Mouse (Mus musculus) naive thymus-derived CD4-positive, alpha-beta T cell, adult 2 months (primary cell): ENCODE measurements around the gene Sugct.

ENCODE experiments used
- DNase-seq: peaks from one replicate; pipeline ENCODE4 v3.0.0-alpha.2; 2011; ENCODE audit warnings: low read depth

The Sugct gene

DNA sequence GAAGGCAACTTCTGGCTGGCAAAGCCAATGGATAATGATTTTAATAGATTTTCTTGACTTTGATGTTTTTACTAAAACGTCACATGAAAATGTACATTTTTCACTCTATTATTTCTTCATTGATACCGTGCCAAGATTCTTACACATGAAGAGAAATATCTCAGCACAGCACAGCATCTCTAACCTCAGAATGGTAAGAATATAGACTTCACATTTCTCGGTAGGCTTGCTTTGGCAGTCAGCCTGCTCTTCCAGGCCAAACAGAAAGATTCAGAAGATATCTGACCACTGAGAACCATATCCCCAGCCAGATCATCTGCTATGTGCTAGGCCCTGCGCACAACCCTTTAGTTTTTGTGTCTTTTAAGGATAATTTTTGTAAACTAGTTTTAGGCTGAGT is 657.0 kb downstream of the Sugct start:
- no peak for DNase-seq

DNA sequence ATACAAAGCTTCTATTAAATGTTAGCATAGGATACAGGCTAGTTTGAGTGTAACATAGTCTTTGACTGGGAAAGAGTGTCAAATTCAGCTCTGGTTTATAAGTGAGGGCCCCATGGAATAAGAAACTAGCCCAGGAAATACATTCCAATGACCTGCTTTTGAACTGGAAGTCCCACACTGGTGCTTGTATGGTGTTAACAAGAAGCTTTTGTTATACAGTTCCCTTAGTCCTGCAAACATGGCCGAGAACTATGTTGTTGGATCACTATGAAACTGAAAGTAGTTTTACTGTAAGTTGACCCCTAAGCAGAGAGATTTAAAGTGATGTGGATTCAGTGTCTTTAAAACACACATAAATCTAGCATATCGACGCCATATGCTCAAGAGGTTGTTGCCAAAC is 657.5 kb downstream of the Sugct start:
- DNase-seq, result no peak

DNA sequence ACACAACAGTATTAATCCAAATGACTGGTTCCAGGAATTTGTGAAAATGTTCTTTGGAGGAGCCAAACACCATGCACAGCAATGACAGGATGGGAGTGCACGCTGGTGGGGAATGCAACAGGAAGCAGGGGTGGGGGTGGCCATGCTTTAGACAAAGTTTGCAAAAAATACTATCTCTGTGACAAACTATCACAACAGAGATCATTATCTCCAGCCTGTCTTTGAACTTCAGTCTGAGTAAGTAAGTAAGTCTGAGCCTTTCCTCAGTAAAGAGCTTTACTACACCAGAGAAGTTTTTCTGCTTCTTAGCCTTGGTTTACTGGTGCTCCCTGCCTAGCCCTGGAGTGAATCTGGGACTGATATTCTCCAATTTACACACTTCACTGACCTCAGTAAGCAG is 664.6 kb downstream of the Sugct start:
- DNase-seq, result peak; percentile 62

DNA sequence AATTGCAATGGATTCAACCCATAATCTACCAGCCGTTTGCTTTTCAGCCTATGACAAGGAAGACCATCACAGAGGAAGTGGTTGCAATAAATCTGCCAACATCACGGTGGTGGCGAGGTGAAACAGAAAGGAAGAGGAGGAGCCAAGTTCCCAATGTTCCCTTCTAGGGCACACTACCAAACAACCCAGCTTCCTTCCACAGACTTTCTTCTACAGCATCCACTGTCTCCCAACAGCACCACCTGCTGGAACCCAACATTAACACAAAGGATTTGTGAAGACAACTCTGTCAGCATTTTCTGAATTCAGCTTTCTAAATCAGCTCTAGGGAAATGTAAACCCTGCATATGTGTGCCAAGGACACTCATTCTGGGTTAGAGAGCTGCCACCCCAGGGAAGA is 666.8 kb downstream of the Sugct start:
- peak; percentile 85 for DNase-seq

DNA sequence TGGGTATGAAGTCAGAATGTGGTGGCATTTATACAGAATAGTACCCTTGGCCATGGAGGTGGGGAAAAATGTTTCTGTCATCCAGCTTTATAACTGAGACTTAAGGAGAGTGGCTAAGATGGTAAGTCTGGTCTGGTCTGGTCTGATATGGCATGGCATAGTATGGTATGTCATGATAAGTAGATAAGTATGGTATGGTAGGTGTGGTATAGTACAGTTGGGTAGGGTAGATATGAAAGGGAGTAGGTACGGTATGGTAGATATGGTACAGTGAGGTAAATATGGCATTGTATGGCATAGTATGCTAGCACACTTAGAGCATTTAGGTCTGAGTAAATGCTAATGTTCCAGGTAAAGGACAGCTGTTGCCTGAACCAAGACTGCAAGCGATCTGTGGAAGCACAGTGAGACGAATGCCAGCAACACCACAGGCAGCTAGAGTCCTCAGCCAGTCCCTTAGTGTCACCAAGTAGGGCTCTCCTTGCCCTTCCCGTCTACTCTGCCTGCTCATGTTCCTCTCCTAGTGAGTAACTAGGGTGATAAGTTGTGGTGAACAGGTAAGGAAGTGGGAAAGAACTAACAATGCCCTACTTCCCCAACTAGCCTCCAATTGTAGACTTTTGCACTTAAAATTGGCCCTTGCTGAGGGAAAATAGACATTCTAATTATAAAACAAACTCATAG is 667.4 kb downstream of the Sugct start:
- no peak for DNase-seq

DNA sequence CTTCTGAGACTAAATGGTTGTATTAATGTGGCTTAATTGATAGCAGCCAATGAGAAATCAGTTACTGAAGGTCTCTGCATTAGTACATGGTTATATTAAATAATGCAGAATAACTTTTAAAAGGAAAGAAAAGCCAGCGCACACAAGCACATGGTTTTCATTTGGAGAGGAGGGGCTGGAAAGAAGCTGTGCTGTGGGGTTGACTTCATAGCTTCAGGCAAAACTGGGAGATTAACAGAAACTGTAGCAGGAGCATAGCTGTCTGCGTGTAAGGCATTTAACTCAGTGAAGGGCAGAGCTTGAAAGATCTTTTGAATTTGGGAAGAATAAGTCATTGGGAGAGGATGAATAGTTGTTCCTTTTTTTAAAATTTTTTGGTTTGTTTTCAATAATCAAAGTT is 668.4 kb downstream of the Sugct start:
- no peak for DNase-seq

DNA sequence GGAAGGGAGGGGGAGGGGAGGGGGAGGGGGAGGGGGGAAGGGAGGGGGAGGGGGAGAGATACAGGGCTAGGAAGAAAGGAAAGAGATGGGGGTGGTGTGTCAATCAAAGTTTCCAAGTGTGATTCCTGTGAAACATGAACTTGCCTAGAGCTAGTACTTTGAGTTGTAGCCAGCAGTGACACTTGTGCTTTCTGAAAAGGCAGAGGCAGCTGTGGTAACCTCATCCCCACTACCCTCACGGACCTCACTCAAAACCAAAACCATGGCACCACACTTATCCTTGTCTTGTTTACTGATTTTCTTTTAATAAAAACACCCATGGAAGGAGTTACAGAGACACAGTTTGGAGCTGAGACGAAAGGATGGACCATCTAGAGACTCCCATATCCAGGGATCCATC is 698.9 kb downstream of the Sugct start:
- DNase-seq, result no peak

DNA sequence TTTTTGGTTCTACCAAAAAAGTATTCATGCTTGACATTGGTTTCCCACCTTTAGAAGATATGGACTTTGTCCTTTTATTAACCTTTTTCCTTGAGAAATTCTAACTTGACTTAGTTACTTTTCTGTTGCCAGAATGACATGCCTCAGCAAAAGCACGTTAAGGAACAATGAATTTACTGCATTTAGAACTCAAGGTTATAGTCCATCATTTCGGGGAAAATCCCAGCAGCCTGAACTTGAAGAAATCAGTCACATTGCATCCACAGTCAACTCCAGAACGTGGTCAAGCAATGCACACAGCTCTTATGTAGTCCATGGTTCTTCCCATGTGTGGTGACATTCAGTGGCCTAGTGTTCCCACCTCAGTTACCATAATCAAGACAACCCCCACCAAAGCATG is 700.0 kb downstream of the Sugct start:
- no peak for DNase-seq

DNA sequence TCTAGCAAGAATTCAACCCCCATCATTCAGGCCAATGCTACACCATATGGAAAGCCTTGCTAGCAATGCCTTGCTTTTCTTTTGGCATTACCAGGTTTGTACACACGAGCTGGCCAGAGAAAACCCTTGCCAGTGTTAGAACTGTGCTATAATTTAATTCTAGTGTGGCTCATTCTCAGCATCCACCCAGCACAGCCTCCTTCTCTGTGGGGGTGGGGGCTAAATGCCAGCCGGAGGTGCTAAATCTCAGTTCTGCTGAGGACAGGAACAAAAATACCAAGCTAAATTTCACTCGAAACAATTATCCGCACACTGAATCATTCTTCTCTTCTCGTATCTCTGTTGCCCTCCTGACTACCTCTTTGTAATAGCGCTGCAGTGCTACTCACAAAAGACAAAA is 717.6 kb downstream of the Sugct start:
- DNase-seq, result no peak

DNA sequence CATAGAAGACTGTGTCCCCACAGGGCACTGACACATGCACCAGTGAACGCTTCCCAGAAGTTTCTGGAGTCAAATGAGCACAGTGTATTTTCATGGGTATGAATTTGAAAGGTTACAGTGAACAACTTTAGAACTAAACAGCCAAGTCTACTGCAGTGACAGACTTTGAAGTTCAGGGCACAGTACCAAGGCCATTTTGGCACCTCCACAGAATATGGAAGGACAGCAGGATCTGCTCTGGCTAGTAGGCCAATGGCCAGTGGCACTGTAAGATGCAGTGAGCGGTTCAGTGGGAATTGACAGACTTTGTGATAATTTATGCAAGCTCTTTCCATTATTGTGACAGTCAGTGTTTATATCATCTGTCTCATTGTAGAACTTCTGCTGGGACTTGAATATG is 724.1 kb downstream of the Sugct start:
- DNase-seq, result no peak

DNA sequence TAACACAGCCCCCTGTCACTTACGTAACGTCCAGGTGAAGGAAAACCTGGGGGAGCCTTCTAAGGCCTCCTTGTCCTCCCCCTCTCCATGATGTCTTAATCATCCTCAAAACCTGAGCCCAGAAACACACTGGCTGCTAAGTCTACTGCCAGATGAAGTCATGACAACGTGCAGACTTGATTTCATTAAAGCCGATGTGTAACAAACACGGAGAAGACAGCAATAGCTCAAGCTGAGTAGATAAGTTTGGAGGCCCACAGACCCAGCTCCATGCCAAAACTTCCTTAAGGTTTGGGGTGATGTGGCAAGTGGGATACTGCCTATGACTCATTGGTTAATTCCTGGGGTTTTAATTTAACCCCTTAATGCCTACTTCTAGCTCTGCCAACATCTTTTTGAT is 726.4 kb downstream of the Sugct start:
- DNase-seq, result no peak

DNA sequence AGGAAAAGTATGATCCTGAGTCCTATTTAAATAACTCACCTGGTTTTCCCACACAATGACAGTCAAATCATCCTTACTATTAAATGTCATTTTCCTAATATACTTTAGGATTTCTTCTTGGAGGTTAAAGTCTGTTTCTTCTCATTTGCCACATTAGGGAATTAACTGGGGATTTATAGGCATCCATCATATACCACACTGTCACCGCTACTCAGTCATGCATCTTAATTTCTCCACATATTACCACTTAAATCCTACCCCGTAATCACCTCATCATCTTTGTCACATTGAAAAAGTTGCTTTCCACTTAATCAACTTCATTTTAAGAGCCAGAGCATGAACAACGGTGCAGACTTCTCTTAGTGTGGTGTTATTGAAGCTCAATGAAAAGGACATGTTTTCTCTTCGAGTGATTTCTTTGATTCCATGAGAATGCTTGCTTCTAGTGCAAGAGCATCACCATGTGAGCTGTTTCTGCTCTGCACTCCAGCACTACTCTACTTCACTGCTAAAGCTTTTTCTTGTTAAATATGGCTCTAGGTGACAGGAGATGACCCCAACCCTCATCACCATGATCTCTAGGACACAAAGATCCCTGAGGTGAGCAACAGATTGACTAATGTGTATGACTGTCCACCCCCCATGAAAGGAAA is 730.4 kb downstream of the Sugct start:
- DNase-seq, result no peak

DNA sequence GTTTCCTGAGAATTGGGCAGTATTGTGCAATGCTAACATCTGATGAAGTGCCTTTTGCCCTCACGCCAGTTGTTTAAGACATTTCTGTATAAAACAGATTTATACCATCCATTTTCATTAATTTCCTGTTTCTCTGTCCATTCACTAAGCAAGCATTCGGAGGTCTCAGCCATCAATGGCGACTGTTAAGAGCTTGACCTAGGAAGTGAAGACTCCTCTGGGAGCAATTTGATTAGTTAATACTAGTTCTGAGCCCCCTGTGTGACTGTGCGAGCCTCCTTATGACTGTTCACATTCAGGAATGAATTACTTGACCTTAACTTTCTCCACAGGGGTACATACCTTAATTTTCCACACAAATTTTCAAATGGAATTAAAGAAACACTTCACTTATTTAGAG is 743.3 kb downstream of the Sugct start:
- DNase-seq, result no peak

DNA sequence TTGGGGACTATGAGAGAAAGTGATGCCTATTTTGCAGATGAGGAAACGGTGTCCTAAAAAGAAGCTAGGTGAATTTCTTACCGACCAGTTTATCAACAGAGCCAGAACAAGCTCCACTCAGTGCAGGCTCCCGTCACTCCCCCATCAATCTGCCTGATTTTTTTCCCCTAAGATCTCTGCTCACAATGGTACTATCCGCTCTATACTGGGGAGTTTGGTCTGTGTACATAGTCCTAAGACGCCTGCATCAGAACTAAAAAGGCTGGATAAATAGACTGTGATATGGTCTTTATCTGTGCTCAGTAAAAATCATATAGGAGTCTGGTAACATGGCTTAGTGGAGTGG is 755.9 kb downstream of the Sugct start:
- DNase-seq, result no peak

DNA sequence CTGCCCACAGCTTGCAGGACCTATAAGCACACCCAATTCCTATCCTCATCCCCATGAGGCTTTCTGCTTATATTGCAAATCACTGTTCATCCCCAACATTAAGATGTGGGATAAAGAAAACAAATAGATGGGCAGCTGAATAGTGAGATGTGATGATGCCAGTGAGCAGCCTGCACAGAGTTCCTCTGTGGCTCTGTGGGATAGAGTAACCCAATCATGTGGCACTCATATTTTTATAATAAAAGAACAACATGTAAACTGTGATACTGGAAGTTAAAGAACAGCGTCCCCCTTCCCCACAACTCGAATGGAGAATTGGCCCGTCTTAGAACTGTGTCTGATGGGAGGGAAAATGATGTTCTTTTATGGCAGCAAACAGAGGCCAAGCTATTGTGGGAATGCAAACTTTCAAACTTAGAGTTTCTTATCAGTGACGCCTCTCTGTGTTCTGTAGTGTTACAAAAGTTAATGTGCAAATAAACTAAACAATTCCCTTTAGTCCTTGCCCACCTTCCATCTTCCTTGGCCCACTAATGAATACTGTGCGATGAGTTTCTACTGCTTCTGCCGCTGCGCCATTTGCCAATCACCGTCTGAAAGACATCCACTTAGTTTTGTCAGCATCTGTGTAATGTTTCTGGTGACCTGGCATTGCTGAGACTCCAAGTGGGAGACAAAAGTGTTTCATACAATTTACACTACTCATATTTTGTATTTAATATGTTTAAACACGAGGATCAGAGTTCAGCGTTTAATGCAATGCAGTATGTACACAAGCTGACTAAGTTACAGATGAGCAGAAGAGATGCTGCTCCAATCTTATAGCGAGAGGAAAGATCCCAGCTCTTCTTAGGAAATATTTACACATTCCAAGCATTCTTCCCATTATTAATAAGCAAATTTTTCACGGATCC is 756.5 kb downstream of the Sugct start:
- no peak for DNase-seq

DNA sequence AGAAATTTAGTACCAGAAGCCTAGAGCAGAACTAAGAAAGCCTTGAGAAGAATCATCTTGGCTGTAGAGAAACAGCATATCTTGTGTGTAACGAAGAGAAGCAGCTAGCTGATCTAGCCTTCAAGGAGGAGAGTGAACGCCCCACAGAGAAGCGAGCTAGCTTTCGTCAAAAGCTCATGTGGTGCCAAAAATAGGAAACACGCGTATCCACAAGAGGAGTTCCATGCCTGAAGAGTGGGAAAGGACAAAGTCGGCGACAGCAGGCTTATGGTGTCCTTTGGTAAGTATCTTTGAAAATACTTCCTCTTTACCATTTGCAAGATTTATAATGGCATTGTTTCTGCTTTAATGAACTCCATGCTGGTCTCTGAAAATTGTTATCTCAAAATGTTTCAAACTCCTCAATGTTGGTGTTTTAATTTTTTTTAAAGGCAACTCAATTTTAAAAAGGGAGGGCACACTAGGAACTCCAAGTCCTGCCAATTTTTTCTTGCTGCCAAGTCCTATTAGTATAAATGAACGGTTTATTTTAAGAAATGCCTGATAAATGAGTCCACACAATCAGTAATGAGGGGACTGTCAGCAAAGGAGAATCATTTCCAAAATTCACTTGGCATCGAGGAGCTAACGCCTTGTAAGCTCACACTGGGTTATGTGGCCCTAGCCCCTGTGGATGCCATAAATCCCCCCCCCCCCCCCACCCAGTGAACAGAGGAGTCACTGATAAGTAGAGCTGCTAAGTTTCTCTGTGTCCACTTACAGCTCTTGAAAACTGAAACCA is 757.7 kb downstream of the Sugct start:
- no peak for DNase-seq

DNA sequence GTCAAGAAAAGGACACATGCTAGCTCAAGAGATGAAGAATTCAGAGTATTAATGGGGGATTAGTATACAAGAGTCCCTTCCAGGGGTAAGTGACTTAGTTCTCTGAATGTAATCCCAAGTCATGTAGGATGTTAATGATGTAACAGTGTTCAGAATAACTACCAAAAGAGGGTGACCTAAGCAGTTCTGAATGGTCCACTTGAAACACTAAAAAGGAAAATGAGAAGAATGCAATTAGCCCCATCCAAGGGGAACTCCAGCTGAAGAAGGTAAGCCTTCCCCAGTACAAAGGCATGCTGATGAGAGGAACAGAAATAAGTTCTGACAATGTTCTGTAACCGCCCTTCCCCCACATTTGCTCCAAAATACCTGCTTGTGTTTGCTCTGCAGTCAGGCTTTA is 760.3 kb downstream of the Sugct start:
- DNase-seq, result no peak

DNA sequence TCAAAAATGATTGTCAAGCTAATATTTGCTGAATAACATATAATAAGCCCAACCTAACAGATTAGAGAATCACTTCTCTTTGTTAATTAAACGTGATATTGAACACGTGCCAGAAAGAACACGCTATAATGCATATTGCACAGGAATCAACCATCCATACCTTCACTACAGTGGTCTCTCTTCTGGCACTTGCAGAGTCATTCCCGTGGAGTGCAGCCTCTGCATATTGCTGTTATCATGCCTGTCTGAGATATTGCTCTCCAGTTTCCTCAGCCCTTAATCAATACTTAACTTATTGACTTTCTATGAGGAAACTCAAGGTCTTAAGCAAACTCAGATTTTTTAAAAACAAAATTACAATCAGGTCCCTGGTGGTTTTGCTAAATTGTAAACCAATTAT is 761.8 kb downstream of the Sugct start:
- no peak for DNase-seq

DNA sequence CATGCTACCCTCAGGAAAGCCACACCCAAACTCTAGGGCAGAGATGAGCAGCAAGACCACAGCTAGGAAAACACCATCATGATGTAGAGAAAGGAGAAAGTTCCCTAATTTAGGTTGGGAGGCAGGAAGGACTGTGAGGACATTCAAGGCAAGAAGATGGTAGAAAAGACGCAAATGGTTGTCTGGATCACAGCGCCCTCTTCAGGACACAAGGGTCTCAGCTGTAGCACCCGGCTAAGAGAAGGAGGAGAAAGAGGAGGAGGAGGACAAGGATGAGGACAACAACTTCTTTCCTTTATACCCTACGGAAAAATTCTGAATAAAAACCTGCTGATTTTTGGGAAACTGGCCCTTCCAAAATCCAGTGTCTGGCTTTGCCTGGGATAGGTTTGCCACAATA is 774.0 kb downstream of the Sugct start:
- DNase-seq, result no peak

DNA sequence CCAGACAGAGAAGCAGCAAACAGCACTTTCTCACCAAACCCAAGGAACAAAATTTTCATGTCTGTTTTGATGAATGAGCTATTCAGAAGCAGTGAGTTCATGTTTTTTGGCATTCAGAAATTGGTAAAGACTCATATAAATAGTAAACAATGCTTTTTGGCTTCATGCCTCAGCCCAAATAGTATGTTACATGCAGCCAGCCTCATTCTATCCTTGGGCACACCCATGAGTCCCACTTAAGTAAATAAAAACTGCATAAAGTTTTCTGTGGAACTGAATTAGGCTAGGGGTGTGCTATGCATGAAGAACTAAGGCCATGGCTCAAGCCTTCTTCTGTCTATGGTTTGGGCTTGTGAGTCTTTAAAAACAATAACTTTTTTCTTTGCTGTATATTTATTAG is 779.7 kb downstream of the Sugct start:
- DNase-seq, result no peak

DNA sequence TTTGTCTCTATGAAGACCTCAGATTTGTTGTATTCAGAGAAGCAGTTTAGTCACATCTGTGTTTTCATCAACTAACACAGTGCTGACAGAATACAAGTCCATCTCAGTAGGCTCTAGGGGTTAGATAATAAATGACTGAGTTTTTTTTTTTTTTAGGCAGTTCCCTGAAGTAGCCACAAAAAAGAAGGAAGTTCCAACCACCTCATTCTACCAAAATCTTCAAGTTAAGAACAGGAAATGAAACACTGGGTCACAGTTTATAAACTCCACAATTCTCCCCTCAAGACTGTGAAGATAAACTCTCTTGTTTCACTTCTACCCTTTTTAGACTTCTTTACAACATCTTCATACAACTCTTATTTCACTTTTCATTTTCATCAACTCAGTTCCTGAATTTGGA is 783.1 kb downstream of the Sugct start:
- DNase-seq, result no peak

DNA sequence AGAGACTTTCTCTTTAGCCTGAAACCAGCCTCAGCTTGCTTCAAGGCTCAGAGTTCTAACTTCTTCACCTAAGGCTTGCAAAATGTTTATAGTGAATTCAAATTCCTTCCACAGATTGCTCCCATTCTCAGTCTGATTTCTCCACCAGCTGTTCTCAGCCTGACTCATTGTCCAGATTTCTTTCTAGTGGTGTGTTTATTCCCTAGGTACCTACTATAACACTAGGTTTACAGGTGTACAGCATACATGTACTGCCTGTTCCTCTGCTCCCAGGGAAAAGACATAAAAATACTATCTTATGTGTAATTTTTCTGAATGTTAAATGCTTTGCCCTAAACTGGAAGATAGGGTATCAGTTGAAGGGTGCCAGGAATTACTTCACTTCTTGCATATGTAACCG is 788.4 kb downstream of the Sugct start:
- no peak for DNase-seq

DNA sequence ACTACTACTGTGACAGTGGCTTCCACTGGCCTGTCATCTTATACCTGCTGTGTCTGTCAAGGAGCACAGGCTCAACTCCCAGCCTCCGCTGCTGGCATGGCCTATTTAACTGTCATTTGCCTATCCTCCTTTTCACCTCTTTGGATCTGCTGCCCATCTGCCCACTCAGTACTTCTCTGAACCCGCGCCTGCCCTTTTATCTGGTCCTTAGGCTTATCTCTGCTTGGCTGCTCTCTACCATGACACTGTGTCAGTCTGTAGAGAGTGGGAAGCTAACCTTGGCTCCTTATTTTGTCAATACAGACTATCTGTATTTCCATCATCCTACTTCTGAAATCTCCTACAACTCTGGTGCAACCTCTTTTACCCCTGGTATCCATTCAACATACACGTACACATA is 793.9 kb downstream of the Sugct start:
- DNase-seq, result no peak
